ENCODE assay signal across 8 mouse cellular contexts in the genomic region with DNA sequence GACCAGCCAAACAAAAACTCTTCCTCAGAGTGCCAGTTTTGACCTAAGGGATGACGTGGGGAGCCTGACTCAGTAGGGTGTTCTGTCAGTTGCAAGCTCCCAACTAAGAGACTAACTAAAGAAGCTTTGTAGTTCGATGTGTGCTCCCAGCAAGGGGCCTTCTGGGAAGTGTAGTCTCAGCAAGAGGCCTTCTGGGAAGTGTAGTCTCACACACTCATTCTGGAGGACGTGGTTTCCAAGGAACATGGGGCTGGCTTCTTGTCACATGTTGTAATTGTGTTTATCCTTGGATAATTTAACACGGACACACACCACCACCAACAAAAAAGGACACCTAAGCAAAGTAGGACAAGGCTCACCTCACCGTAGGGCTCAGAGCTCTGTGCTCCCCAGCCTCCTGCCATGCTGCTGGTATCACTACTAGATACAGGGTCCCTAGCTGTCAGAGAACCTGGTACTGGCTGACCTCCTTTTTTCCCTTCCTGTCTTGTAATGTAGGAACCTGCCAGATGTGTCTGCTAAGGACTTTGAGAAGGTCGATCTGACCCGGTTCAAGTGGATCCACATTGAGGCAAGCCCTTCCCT. TPM values are rescaled to one million over a fixed set of nuclear protein-coding genes. Genes with fewer than 3 reads are reported as not detected.
DNase-seq lines count a peak whose midpoint lies in the region; ATAC-seq and TF ChIP-seq lines count a peak whose summit lies in the region.

No protein-coding gene starts in this region.

- H3K4me1 ChIP-seq in lung, embryonic 15.5 days, result peaks cover under 1% of the 10 kb centered on the region
- peaks cover 7% of the 10 kb centered on the region; the same call in 1 of the 2 replicates for H3K4me1 ChIP-seq in embryonic facial prominence, embryonic 13.5 days
- no peaks in the 10 kb centered on the region for H3K4me1 ChIP-seq in hindbrain, postnatal 0 days (ENCODE audit: insufficient read depth, low read length)
- no peaks in the 10 kb centered on the region for H3K4me1 ChIP-seq in stomach, postnatal 0 days (replicated peaks; ENCODE audit: control insufficient read depth, insufficient read depth)

- H3K36me3 ChIP-seq in lung, embryonic 15.5 days, result no peaks in the 10 kb centered on the region
- 0 out of 2 replicates have a peak, but pooled peaks cover 4% of the 10 kb centered on the region for H3K36me3 ChIP-seq in embryonic facial prominence, embryonic 13.5 days
- H3K36me3 ChIP-seq in hindbrain, postnatal 0 days (ENCODE audit: insufficient read depth, low read length), result no peaks in the 10 kb centered on the region
- no peaks in the 10 kb centered on the region for H3K36me3 ChIP-seq in stomach, postnatal 0 days (ENCODE audit: control insufficient read depth, insufficient read depth, low read length)

- 41% methylated on average over 7 of the region's 7 CpGs for WGBS in lung, embryonic 15.5 days
- WGBS in embryonic facial prominence, embryonic 13.5 days, result 36% methylated on average over 7 of the region's 7 CpGs
- WGBS in hindbrain, postnatal 0 days, result 43% methylated on average over 7 of the region's 7 CpGs
- 42% methylated on average over 7 of the region's 7 CpGs for WGBS in stomach, postnatal 0 days

- no peak overlapping the region for H3K9ac ChIP-seq in lung, embryonic 15.5 days
- 0 out of 2 replicates have a peak overlapping the region, but pooled peaks have one; percentile 27 for H3K9ac ChIP-seq in embryonic facial prominence, embryonic 13.5 days
- H3K9ac ChIP-seq in hindbrain, postnatal 0 days (replicated peaks; ENCODE audit: low read length), result no peak overlapping the region
- H3K9ac ChIP-seq in stomach, postnatal 0 days (ENCODE audit: low read length), result no peak overlapping the region

- H3K9me3 ChIP-seq in lung, embryonic 15.5 days, result no peaks in the 10 kb centered on the region
- H3K9me3 ChIP-seq in embryonic facial prominence, embryonic 13.5 days, result no peaks in the 10 kb centered on the region
- H3K9me3 ChIP-seq in hindbrain, postnatal 0 days (ENCODE audit: low read length), result no peaks in the 10 kb centered on the region
- no peaks in the 10 kb centered on the region for H3K9me3 ChIP-seq in stomach, postnatal 0 days (ENCODE audit: control insufficient read depth, low read length)

- H3K27me3 ChIP-seq in lung, embryonic 15.5 days, result no peaks in the 10 kb centered on the region
- H3K27me3 ChIP-seq in embryonic facial prominence, embryonic 13.5 days, result no peaks in the 10 kb centered on the region
- no peaks in the 10 kb centered on the region for H3K27me3 ChIP-seq in hindbrain, postnatal 0 days (ENCODE audit: insufficient read depth, low read length)
- H3K27me3 ChIP-seq in stomach, postnatal 0 days (ENCODE audit: control insufficient read depth, insufficient read depth, low read length), result no peaks in the 10 kb centered on the region

- no peak overlapping the region for H3K4me3 ChIP-seq in lung, embryonic 15.5 days
- H3K4me3 ChIP-seq in embryonic facial prominence, embryonic 13.5 days, result peak overlapping the region; percentile 20; the same call in 1 of the 2 replicates
- H3K4me3 ChIP-seq in hindbrain, postnatal 0 days (ENCODE audit: low read length), result no peak overlapping the region
- no peak overlapping the region for H3K4me3 ChIP-seq in stomach, postnatal 0 days (ENCODE audit: low read depth, low read length)

- TF ChIP-seq CTCF in hindbrain, postnatal 0 days (IDR thresholded peaks at IDR 0.05; ENCODE audit: low read depth), result no peak
- TF ChIP-seq CTCF in stomach, postnatal 0 days (IDR thresholded peaks at IDR 0.05; ENCODE audit: low read depth), result no peak

- no peak for ATAC-seq in lung, embryonic 15.5 days (ENCODE audit: borderline replicate concordance, extremely low read depth, low FRiP score, low TSS enrichment)
- ATAC-seq in embryonic facial prominence, embryonic 13.5 days (ENCODE audit: insufficient number of reproducible peaks, insufficient read depth, low FRiP score, low TSS enrichment, low read depth), result no peak
- ATAC-seq in hindbrain, postnatal 0 days, result peak; percentile 67; the same call in 1 of the 2 replicates
- peak; percentile 45; the same call in 1 of the 2 replicates for ATAC-seq in stomach, postnatal 0 days (ENCODE audit: low FRiP score, low TSS enrichment)

- DNase-seq in lung, postnatal 4 days, result no peak
- peak; percentile 72 for DNase-seq in hindbrain, postnatal 0 days (ENCODE audit: low spot score)
- DNase-seq in lung, postnatal 10 days, result peak; percentile 58
- no peak for DNase-seq in stomach, postnatal 0 days (ENCODE audit: low spot score)
- no peak for DNase-seq in spleen, postnatal 10 days (ENCODE audit: low spot score in 2 of 2)
- DNase-seq in thymus, postnatal 25 days, result no peak

- peak overlapping the region; percentile 27; the same call in 1 of the 2 replicates for H3K4me2 ChIP-seq in lung, embryonic 15.5 days
- peak overlapping the region; percentile 51 for H3K4me2 ChIP-seq in embryonic facial prominence, embryonic 13.5 days
- H3K4me2 ChIP-seq in hindbrain, postnatal 0 days (ENCODE audit: low read depth, low read length), result peak overlapping the region; percentile 42
- H3K4me2 ChIP-seq in stomach, postnatal 0 days (replicated peaks; ENCODE audit: low read depth), result no peak overlapping the region

- no peak overlapping the region for H3K27ac ChIP-seq in lung, embryonic 15.5 days
- H3K27ac ChIP-seq in embryonic facial prominence, embryonic 13.5 days, result no peak overlapping the region
- no peak overlapping the region for H3K27ac ChIP-seq in hindbrain, postnatal 0 days
- no peak overlapping the region for H3K27ac ChIP-seq in stomach, postnatal 0 days (replicated peaks)

- TF ChIP-seq EP300 in stomach, postnatal 0 days (optimal IDR thresholded peaks at IDR 0.05), result no peak

RNA-seq across cellular contexts. Expression of a gene that starts 6.8 kb away (rescaled TPM):
- polyA plus RNA-seq in lung, embryonic 15.5 days (2015; fragmentation: Nextera tagmentation; extraction: Ambion mirVana), result 11.8 and 14.6 TPM in 2 replicates
- polyA plus RNA-seq in embryonic facial prominence, embryonic 13.5 days (2015; fragmentation: Nextera tagmentation; extraction: Ambion mirVana), result 17.4 and 17.8 TPM in 2 replicates
- total RNA-seq in hindbrain, postnatal 0 days (2014; rRNA removed), result 3.0 and 14.6 TPM in 2 replicates
- polyA plus RNA-seq in hindbrain, postnatal 0 days (2015; fragmentation: Nextera tagmentation; extraction: Ambion mirVana), result 16.5 and 17.4 TPM in 2 replicates
- 28.4 and 33.6 TPM in 2 replicates for polyA plus RNA-seq in stomach, postnatal 0 days (2015; fragmentation: Nextera tagmentation; extraction: Ambion mirVana)

RNA-seq across cellular contexts. Expression of a gene that starts 14.8 kb away (rescaled TPM):
- 228 and 233 TPM in 2 replicates for polyA plus RNA-seq in lung, embryonic 15.5 days (2015; fragmentation: Nextera tagmentation; extraction: Ambion mirVana)
- polyA plus RNA-seq in embryonic facial prominence, embryonic 13.5 days (2015; fragmentation: Nextera tagmentation; extraction: Ambion mirVana), result 199 and 251 TPM in 2 replicates
- 8.1 and 9.3 TPM in 2 replicates for total RNA-seq in hindbrain, postnatal 0 days (2014; rRNA removed)
- polyA plus RNA-seq in hindbrain, postnatal 0 days (2015; fragmentation: Nextera tagmentation; extraction: Ambion mirVana), result 10.3 and 10.5 TPM in 2 replicates
- 85.6 and 97.0 TPM in 2 replicates for polyA plus RNA-seq in stomach, postnatal 0 days (2015; fragmentation: Nextera tagmentation; extraction: Ambion mirVana)

RNA-seq across cellular contexts. Expression of a gene that starts 17.4 kb away (rescaled TPM):
- polyA plus RNA-seq in lung, embryonic 15.5 days (2015; fragmentation: Nextera tagmentation; extraction: Ambion mirVana), result 2.3 and 2.4 TPM in 2 replicates
- 8.2 and 11.5 TPM in 2 replicates for polyA plus RNA-seq in embryonic facial prominence, embryonic 13.5 days (2015; fragmentation: Nextera tagmentation; extraction: Ambion mirVana)
- 114 and 153 TPM in 2 replicates for total RNA-seq in hindbrain, postnatal 0 days (2014; rRNA removed)
- 77.4 and 88.0 TPM in 2 replicates for polyA plus RNA-seq in hindbrain, postnatal 0 days (2015; fragmentation: Nextera tagmentation; extraction: Ambion mirVana)
- 22.5 and 24.8 TPM in 2 replicates for polyA plus RNA-seq in stomach, postnatal 0 days (2015; fragmentation: Nextera tagmentation; extraction: Ambion mirVana)

RNA-seq across cellular contexts. Expression of a gene that starts 20.4 kb away (rescaled TPM):
- polyA plus RNA-seq in lung, embryonic 15.5 days (2015; fragmentation: Nextera tagmentation; extraction: Ambion mirVana), result 421 and 449 TPM in 2 replicates
- 415 and 422 TPM in 2 replicates for polyA plus RNA-seq in embryonic facial prominence, embryonic 13.5 days (2015; fragmentation: Nextera tagmentation; extraction: Ambion mirVana)
- total RNA-seq in hindbrain, postnatal 0 days (2014; rRNA removed), result 109 and 179 TPM in 2 replicates
- polyA plus RNA-seq in hindbrain, postnatal 0 days (2015; fragmentation: Nextera tagmentation; extraction: Ambion mirVana), result 224 and 236 TPM in 2 replicates
- 368 and 397 TPM in 2 replicates for polyA plus RNA-seq in stomach, postnatal 0 days (2015; fragmentation: Nextera tagmentation; extraction: Ambion mirVana)

RNA-seq across cellular contexts. Expression of a gene that starts 32.1 kb away (rescaled TPM):
- 135 TPM in 2 replicates for polyA plus RNA-seq in lung, embryonic 15.5 days (2015; fragmentation: Nextera tagmentation; extraction: Ambion mirVana)
- polyA plus RNA-seq in embryonic facial prominence, embryonic 13.5 days (2015; fragmentation: Nextera tagmentation; extraction: Ambion mirVana), result 132 and 133 TPM in 2 replicates
- 43.7 and 49.6 TPM in 2 replicates for total RNA-seq in hindbrain, postnatal 0 days (2014; rRNA removed)
- 104 and 106 TPM in 2 replicates for polyA plus RNA-seq in hindbrain, postnatal 0 days (2015; fragmentation: Nextera tagmentation; extraction: Ambion mirVana)
- 88.1 and 93.1 TPM in 2 replicates for polyA plus RNA-seq in stomach, postnatal 0 days (2015; fragmentation: Nextera tagmentation; extraction: Ambion mirVana)

Comparison
In these comparisons a context has a peak if more than half of its experiments do, and no peak if none do; other contexts are left out.
1. DNase-seq: peak in hindbrain, postnatal 0 days (single experiment) and lung, postnatal 10 days (single experiment); none in lung, postnatal 4 days (0 of 2), stomach, postnatal 0 days (single experiment), spleen, postnatal 10 days (0 of 2) and thymus, postnatal 25 days (single experiment).
2. ATAC-seq: peak in hindbrain, postnatal 0 days (single experiment) and stomach, postnatal 0 days (single experiment); none in lung, embryonic 15.5 days (single experiment) and embryonic facial prominence, embryonic 13.5 days (single experiment).